Mouse (Mus musculus): Measurements from ENCODE around the gene St6galnac4. TPM values are rescaled to one million over a fixed set of nuclear protein-coding genes. Genes with fewer than 3 reads are reported as not detected.

St6galnac4 gene
- polyA plus RNA-seq, 1 experiment: 0.30 TPM

GRCm38 (mm10) chr2:32576532-32576931 lies 10.4 kb upstream of the St6galnac4 start:
- Histone ChIP-seq H3K4me1 (ENCODE audit: control insufficient read depth) (peaks cover 26% of the 10 kb centered on the region), H3K27me3 (ENCODE audit: control insufficient read depth) (peaks cover 44% of the 10 kb centered on the region), H3K9me3 (ENCODE audit: control insufficient read depth, low read length) (no peaks in the 10 kb centered on the region), H3K4me3 (replicated peaks) (no peak overlapping the region), H3K36me3 (ENCODE audit: control insufficient read depth) (peaks cover 19% of the 10 kb centered on the region)
- TF ChIP-seq GATA1 (IDR thresholded peaks at IDR 0.05; ENCODE audit: low read length) (no peak), TAL1 (IDR thresholded peaks at IDR 0.05; ENCODE audit: low read length) (no peak)

DNA sequence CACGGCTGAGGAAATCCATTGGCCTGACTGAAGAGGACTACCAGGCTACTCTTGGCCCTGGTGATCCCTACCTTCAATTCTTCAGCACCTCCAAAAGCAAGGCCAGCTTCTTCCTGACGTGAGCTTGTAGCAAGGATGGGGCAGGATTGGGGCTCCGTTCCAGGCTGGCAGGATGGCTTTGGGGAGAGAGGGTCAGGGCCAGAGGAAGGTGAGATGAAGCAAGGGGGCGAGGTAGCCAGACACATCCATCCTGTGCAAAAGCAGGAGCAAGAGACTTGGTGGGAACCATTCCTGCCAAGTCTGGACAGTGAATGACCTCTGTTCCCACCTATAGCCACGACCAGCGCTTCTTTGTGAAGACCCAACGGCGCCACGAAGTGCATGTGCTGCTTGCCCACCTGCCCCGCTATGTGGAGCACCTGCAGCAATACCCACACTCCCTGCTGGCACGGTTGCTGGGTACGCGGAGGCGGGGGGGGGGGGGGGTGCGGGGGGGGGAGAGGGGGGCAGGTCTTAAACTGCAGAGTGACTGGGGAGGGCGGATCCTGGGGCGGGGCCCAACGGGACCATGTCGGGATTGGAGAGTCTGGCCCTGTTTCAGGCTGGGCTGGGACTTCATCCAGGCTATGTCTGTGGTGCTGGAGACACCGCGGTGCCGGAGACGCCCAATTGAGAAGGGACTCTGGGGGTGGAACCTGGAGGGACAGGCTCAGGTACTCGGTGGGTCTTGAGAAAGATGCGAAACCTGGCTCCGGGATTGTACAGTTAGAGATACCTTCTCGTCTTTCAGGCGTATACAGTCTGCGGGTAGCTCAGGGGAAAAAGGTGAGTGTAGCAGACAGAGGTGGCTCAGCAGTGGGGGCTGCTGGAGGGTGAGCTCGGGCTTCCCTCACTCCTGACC lies 8.5 kb upstream of the St6galnac4 start:
- Histone ChIP-seq H3K4me1 (ENCODE audit: control insufficient read depth) (peaks cover 25% of the 10 kb centered on the region), H3K4me3 (replicated peaks) (no peak overlapping the region), H3K9me3 (ENCODE audit: control insufficient read depth, low read length) (no peaks in the 10 kb centered on the region), H3K36me3 (ENCODE audit: control insufficient read depth) (peaks cover 4% of the 10 kb centered on the region), H3K27me3 (ENCODE audit: control insufficient read depth) (peaks cover 50% of the 10 kb centered on the region)
- no peak for TF ChIP-seq TAL1 (IDR thresholded peaks at IDR 0.05; ENCODE audit: low read length)
- no peak for TF ChIP-seq GATA1 (IDR thresholded peaks at IDR 0.05; ENCODE audit: low read length)

GRCm38 (mm10) chr2:32581450-32582095 lies 5.3 kb upstream of the St6galnac4 start:
- no peaks in the 10 kb centered on the region for H3K9me3 ChIP-seq (ENCODE audit: control insufficient read depth, low read length)
- peaks cover 40% of the 10 kb centered on the region for H3K27me3 ChIP-seq (ENCODE audit: control insufficient read depth)
- H3K4me1 ChIP-seq (ENCODE audit: control insufficient read depth): peaks cover 30% of the 10 kb centered on the region
- H3K36me3 ChIP-seq (ENCODE audit: control insufficient read depth): no peaks in the 10 kb centered on the region
- TF ChIP-seq GATA1 (IDR thresholded peaks at IDR 0.05; ENCODE audit: low read length) (no peak), TAL1 (IDR thresholded peaks at IDR 0.05; ENCODE audit: low read length) (no peak)
- peak overlapping the region; percentile 29 for H3K4me3 ChIP-seq (replicated peaks)

DNA sequence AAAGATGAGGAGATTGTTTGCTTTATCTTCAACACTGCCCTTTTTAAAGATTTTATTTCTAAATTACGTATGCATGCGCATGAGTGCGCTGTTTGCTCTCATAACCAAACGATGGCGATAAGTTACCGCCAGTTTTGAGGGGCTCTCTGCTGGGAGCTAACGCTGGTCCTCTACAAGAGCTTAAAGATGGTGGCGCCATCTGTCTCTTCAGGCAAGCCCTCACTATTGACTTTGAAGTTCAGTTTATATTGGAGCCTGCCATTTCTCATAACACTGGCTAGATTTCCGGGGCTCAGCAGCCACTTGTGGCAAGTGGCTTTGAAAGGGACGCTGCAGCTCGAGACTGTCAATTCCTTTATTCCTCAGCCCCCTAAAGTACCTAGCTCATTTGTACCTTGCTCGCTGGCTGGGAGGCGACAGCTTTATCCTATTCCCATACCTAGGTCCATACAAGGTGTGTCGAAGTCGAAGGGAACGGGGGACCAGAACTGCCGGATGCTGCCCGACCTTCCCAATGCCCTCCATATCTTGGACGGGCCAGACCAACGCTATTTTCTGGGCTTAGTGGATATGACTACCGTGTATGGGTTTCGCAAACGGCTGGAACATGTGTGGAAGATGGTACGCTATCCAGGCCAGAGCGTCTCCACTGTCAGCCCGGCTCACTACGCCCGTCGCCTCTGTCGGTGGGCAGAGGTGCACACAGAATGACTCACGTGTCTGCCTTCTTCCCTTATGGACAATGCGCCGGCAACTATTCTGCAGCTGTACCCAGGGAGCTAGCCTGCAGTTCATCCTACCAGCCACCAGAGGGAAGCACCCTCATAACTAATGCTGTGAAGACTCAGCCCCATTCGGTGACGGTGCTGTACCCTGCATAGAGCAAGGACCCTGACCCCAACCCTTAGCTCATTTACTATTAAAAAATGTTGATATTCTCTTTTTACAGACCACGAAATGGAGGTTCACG lies 3.8 kb upstream of the St6galnac4 start:
- Histone ChIP-seq H3K4me3 (replicated peaks) (peak overlapping the region; percentile 50), H3K27me3 (ENCODE audit: control insufficient read depth) (peaks cover 34% of the 10 kb centered on the region), H3K9me3 (ENCODE audit: control insufficient read depth, low read length) (no peaks in the 10 kb centered on the region), H3K4me1 (ENCODE audit: control insufficient read depth) (peaks cover 45% of the 10 kb centered on the region), H3K36me3 (ENCODE audit: control insufficient read depth) (no peaks in the 10 kb centered on the region)
- TF ChIP-seq TAL1 (IDR thresholded peaks at IDR 0.05; ENCODE audit: low read length) (no peak), GATA1 (IDR thresholded peaks at IDR 0.05; ENCODE audit: low read length) (no peak)

GRCm38 (mm10) chr2:32585149-32585714 lies 1.7 kb upstream of the St6galnac4 start:
- no peak overlapping the region for H3K4me3 ChIP-seq (replicated peaks)
- peaks cover 14% of the 10 kb centered on the region for H3K27me3 ChIP-seq (ENCODE audit: control insufficient read depth)
- H3K9me3 ChIP-seq (ENCODE audit: control insufficient read depth, low read length): no peaks in the 10 kb centered on the region
- peaks cover 56% of the 10 kb centered on the region for H3K4me1 ChIP-seq (ENCODE audit: control insufficient read depth)
- no peaks in the 10 kb centered on the region; the same call in 1 of the 2 replicates for H3K36me3 ChIP-seq (ENCODE audit: control insufficient read depth)
- TF ChIP-seq TAL1 (IDR thresholded peaks at IDR 0.05; ENCODE audit: low read length): no peak
- no peak for TF ChIP-seq GATA1 (IDR thresholded peaks at IDR 0.05; ENCODE audit: low read length)

- TF ChIP-seq GATA1 (IDR thresholded peaks at IDR 0.05; ENCODE audit: low read length) (no peak), TAL1 (IDR thresholded peaks at IDR 0.05; ENCODE audit: low read length) (no peak)
- Histone ChIP-seq H3K9me3 (ENCODE audit: control insufficient read depth, low read length) (no peaks in the 10 kb centered on the region), H3K36me3 (ENCODE audit: control insufficient read depth) (no peaks in the 10 kb centered on the region; the same call in 1 of the 2 replicates), H3K27me3 (ENCODE audit: control insufficient read depth) (peaks cover 6% of the 10 kb centered on the region), H3K4me3 (replicated peaks) (peak overlapping the region; percentile 62), H3K4me1 (ENCODE audit: control insufficient read depth) (peaks cover 48% of the 10 kb centered on the region)
Observed at GRCm38 (mm10) chr2:32587731-32588321, 931 bp downstream of the St6galnac4 start.

DNA sequence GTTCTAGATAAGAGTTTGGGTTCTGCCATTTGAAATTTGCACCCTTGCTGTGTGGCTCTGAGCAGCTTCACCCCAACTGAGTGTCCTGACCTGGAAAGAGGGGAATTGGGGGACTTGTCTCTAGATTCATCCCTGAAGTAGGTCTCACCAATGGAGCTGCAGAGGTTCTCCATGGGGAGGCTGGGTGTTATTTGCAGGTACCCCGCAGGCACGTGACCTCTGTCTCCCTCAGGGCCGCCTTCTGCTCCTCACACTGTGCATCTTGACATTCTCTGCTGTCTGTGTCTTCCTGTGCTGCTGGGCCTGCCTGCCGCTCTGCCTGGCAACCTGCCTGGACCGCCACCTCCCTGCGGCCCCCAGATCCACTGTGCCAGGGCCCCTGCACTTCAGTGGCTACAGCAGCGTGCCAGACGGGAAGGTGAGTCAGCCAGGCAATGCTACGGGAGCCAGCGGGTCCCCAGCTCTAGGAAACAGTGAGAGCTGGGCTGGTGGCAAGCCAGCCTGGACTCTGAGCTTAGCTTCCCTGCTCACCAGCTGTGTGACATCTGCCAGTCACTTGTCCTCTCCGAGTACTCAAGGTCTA lies 2.4 kb downstream of the St6galnac4 start:
- peaks cover 5% of the 10 kb centered on the region for H3K36me3 ChIP-seq (ENCODE audit: control insufficient read depth)
- H3K4me1 ChIP-seq (ENCODE audit: control insufficient read depth): peaks cover 34% of the 10 kb centered on the region

GRCm38 (mm10) chr2:32590224-32590623 lies 3.3 kb downstream of the St6galnac4 start:
- Histone ChIP-seq H3K27me3 (ENCODE audit: control insufficient read depth) (no peaks in the 10 kb centered on the region), H3K36me3 (ENCODE audit: control insufficient read depth) (peaks cover 6% of the 10 kb centered on the region), H3K9me3 (ENCODE audit: control insufficient read depth, low read length) (no peaks in the 10 kb centered on the region), H3K4me1 (ENCODE audit: control insufficient read depth) (peaks cover 33% of the 10 kb centered on the region), H3K4me3 (replicated peaks) (no peak overlapping the region)
- TF ChIP-seq TAL1 (IDR thresholded peaks at IDR 0.05; ENCODE audit: low read length): no peak
- TF ChIP-seq GATA1 (IDR thresholded peaks at IDR 0.05; ENCODE audit: low read length): no peak

More for the DNA sequence above, 2.4 kb downstream of the St6galnac4 start:
- TF ChIP-seq TAL1 (IDR thresholded peaks at IDR 0.05; ENCODE audit: low read length): no peak
- Histone ChIP-seq H3K4me3 (replicated peaks) (no peak overlapping the region), H3K27me3 (ENCODE audit: control insufficient read depth) (no peaks in the 10 kb centered on the region), H3K9me3 (ENCODE audit: control insufficient read depth, low read length) (no peaks in the 10 kb centered on the region)

All from erythroblast, embryonic 14.5 days (primary cell).